Mouse (Mus musculus) right cerebral cortex, postnatal 36 days (tissue): ENCODE data around the gene Nbas.

Experiments used
- DNase-seq, 2 experiments: peaks; one replicate each; pipeline ENCODE4 v3.0.0; 2022; ENCODE audit warnings: low spot score in 2 of 2, mixed read lengths in 1 of 2

The Nbas gene

DNA sequence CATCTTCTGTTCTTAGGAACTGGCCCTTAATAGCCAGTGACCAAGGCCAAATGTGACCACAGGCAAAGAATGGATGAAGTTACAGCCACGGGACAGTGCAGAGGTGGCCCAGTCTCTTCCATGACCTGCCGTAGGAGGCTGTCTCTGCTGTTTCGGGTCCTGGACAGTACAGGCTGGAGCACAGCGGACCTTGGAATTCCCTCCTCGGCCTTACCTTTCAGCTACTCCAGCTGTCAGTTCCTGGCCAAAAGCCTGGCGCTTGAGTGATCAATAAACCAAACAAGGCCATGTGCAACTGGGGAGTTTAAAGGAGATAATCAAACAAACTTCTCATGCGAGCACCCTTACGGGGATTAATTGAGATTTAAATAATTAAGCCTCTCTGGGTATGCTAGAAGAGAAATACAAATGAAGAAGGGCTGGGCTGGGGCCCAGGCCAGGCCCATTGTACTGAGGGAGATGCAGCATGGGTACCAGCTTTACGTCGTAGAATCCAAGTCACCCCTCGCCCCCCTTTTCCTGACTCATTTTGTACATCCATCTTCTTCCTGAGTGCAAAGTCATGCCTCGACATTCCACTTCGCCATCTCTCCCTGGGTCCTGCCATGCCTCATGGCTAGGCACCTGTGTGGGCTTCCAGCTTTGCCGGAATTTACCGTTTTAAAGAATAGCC, 353.4 kb downstream of the Nbas start:
- DNase-seq = no peak

DNA sequence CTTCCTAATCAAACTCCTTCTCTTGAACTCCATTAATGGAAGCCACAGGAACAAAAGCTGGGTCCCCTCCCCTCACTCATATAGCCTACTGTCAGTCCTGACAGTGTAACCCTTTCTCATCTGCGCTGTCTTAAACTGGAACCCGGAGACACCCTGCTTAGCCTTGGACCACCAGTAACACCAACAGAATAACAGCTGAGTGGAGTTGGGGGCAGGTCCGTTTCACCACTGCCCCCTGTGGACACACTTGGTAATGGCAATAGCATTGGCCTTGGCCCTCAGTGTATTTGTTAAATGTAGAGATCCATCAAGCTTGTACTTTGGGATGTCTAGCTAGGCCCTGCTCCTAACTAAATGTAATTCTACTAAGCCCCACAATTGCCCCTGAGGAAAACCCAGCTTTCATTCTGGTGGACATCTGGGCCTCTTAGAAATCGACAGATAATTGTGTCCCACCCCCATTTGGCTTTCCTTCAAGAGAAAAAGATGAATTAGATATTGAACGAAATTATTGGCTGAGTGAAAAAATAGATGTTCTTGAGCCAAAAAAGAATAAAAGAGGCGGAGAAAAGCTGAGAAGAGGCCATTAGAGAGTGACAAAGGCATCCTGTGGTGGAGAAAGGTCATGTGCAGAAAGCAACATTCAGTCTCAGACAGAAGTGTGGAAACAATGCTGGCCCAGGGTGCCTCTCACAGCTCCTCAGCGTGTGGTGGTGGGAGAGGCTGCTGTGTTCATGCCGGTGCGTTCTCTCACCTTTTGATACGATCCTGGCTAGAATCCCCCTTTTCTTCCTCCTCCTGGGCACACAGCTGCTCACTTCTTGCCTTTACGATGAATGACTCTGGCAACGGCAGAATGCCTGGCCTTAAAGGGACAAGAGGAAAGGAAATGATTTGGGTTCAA, 358.1 kb downstream of the Nbas start:
- DNase-seq = no peak
